Mouse (Mus musculus): ENCODE measurements around the gene Arl6ip1. TPM values are rescaled to one million over a fixed set of nuclear protein-coding genes. Genes with fewer than 3 reads are reported as not detected.
A peak's percentile ranks its signal among the peaks of the same experiment; 100 is the strongest.

Gene Arl6ip1
- polyA plus RNA-seq, 1 experiment = 277 TPM

DNA sequence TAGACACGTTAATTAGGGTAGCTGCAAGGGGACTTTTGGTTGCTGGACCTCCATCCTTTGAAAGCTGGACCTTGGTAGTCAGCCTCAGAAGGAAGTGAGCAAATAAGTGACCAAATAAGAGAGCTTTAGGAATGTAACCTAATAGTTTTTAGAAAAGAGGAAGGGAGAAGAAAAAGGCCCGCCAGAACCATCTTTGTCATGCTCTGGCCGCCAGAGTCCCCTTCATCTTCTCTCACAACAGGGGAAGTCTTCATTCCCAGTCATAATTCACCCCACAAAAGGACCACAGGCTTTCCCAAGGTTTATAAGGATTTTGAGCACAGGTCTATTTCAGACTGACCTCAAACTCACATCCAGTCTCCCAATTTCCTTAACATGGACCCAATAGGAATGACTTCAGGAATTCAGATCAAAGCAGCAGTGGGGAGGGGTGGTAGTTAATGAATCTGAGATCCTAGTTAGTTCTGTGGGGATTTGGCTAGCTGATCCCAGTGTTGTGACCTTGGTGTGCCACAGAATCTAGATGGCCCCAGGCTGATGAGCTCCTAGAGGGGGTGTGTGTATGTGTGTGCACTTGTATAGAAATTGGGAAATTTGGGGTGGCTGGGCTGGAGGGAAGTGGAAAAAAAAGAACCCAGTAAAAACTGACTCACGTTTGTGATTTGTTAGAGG lies 11.8 kb downstream of the Arl6ip1 start:
- no peak overlapping the region for H3K4me3 ChIP-seq (ENCODE audit: insufficient read depth, low read length)
- TF ChIP-seq POLR2A (IDR thresholded peaks at IDR 0.05; ENCODE audit: borderline replicate concordance, low read depth, low read length) (no peak), CTCF (IDR thresholded peaks at IDR 0.05; ENCODE audit: low read depth, low read length) (no peak)
- peaks cover 35% of the 10 kb centered on the region for H3K4me1 ChIP-seq (ENCODE audit: control insufficient read depth, insufficient read depth, low read length)
- H3K27ac ChIP-seq (ENCODE audit: insufficient read depth, low read depth, low read length) = peak overlapping the region; percentile 50

DNA sequence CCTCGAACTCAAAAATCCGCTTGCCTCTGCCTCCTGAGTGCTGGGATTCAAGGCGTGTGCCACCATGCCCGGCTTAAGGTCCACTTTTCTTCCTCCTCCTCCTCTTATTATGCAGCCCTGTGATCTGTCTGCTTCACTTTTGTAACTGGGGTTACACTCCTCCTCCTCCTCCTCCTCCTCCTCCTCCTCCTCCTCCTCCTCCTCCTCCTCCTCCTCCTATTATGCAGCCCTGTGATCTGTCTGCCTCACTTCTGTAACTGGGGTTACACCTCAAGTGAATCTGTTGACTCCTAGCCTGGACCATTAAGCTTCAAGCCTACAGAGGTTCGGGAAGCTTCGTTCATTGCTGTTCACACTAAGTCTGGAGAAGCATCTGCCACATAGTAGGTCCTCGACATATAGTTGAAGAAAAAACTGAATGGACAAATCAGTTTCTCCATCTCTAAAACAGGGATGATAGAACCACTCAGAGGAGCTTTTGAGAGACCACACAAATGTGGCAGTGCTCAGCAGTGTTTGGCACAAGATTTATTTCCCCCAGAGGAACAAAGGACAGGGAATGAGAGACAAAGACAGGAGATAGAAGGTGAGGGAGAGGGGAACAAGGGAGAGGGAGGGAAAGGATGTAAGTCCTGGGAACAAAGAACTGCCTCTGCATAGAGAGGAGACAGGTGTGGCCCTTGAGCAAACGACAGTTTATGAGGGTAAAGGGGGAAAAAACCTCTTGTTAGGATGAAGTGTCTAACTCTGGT lies 12.5 kb downstream of the Arl6ip1 start:
- H3K4me3 ChIP-seq (ENCODE audit: insufficient read depth, low read length) = peak overlapping the region; percentile 63; the same call in 1 of the 2 replicates

DNA sequence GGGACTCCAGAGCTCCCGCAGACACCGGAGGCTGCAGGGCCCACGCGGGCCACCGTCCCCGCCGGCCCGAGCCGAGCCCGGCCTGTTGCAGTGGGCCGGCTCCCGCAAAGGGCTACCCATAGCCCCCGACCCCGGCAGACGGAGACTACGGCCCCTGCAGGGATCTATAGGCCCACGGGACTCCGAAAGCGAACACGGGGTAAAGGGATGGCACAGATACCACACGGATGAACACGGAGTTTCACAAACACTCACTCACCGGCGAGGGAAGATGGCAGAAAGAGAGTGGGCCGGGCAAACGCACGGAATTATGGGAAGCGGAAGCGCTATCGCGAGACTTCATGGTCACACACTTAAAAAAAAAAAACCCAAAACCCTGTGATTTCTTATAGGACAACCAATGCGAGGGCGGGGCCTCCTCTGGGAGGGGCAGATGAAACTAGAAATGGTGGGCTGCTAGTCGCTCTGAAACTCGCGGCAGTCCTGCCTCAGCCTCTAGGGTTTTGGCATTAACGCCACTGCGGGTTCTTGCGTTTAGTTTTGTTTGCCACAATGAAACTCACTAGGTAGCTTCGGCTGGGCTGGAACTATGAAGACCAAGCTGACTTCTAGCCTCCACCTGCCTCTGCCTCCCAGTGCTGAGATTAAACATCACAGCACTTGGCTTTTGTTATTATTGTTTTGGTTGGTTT lies 13.4 kb downstream of the Arl6ip1 start, which contains the start of gene Rps15a:
Gene Rps15a, minus strand, starts transcription at position 312 of the 692 bp plus-strand sequence.
- peak within 1 kb of the TSS; percentile 83 for H3K4me3 ChIP-seq (ENCODE audit: insufficient read depth, low read length)
- H3K4me1 ChIP-seq (ENCODE audit: control insufficient read depth, insufficient read depth, low read length) = peaks cover 47% of the 10 kb centered on the region
- H3K27ac ChIP-seq (ENCODE audit: insufficient read depth, low read depth, low read length) = peak within 1 kb of the TSS; percentile 78
- TF ChIP-seq POLR2A (IDR thresholded peaks at IDR 0.05; ENCODE audit: borderline replicate concordance, low read depth, low read length) (0 out of 2 replicates have a peak, but pooled peaks have one; percentile 65), CTCF (IDR thresholded peaks at IDR 0.05; ENCODE audit: low read depth, low read length) (no peak)

More for the DNA sequence above, 12.5 kb downstream of the Arl6ip1 start:
- Histone ChIP-seq H3K4me1 (ENCODE audit: control insufficient read depth, insufficient read depth, low read length) (peaks cover 40% of the 10 kb centered on the region), H3K27ac (ENCODE audit: insufficient read depth, low read depth, low read length) (peak overlapping the region; percentile 50)
- TF ChIP-seq CTCF (IDR thresholded peaks at IDR 0.05; ENCODE audit: low read depth, low read length) = no peak
- no peak for TF ChIP-seq POLR2A (IDR thresholded peaks at IDR 0.05; ENCODE audit: borderline replicate concordance, low read depth, low read length)

DNA sequence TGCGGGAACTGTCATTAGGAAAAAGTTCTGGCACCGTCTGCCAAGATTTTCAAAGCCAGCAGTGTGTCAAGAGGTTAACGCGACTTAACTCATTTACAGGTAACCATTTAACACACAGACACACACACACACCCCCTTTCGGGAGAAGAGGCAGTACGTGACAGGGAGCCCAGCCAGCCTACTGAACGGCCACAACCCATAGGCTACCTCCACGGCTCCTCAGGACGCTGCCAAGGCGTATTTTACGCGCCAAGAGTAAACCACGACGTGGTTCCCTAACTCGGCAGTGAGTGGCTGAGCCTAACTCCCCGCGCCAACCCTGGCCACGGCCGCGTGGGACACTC lies 14.0 kb downstream of the Arl6ip1 start:
- TF ChIP-seq POLR2A (IDR thresholded peaks at IDR 0.05; ENCODE audit: borderline replicate concordance, low read depth, low read length) (no peak), CTCF (IDR thresholded peaks at IDR 0.05; ENCODE audit: low read depth, low read length) (no peak)
- Histone ChIP-seq H3K27ac (ENCODE audit: insufficient read depth, low read depth, low read length) (peak overlapping the region; percentile 78), H3K4me1 (ENCODE audit: control insufficient read depth, insufficient read depth, low read length) (peaks cover 51% of the 10 kb centered on the region)

DNA sequence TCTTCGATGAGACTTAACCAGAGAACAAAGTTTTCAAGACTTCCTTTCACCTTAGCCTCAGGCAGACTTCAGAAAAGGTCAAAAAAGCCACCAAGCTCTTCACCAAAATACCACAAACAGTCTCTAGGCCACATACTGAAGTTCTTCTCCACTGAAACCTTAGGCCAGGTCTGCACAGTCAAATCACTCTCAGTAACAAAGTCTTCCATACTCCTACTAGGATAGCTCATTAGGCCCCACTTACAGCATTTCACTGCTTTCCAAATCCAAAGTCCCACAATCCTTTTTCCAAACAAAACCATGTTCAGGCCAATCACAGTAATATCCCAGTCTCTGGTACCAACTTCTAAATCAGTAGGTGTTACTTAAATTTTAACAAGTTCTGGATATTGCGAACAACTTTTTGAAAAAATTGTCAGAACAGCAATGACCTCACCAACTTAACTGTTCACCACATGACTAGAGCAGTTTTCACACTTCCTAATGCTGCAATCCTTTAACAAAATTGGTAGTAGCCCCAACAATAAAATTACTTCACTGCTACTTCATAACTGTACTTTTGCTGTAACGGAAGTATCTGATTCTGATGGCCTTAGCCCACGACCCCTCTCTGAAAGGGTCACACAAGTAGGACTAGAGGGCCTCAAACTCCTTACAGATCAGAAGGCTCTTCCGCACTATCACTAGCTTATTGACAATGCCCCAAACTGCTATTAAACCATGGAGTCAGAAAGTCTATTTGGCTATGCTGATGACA lies 15.7 kb downstream of the Arl6ip1 start:
- no peak overlapping the region for H3K27ac ChIP-seq (ENCODE audit: insufficient read depth, low read depth, low read length)
- H3K4me3 ChIP-seq (ENCODE audit: insufficient read depth, low read length) = peak overlapping the region; percentile 83

More for the DNA sequence above, 14.0 kb downstream of the Arl6ip1 start:
- H3K4me3 ChIP-seq (ENCODE audit: insufficient read depth, low read length) = peak overlapping the region; percentile 83

DNA sequence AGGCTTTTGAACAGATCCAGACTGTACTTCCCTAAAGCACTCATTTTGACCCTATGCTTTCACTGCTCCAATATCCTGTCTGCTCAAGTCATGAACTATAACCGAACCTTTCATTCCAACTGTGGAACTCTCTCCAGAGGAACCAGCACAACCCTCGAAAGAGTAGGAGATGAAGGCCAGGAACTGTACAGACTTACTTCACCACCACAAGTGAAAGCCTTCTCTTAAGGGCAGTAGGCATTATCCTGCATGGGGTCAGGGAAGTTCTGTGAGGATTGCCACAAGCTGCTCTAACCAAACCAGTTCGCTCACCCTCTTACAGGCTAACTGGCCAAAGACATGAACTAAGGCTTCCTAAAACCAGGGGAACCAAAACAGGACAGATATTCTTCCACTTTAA lies 18.3 kb downstream of the Arl6ip1 start:
- TF ChIP-seq POLR2A (IDR thresholded peaks at IDR 0.05; ENCODE audit: borderline replicate concordance, low read depth, low read length) (no peak), CTCF (IDR thresholded peaks at IDR 0.05; ENCODE audit: low read depth, low read length) (no peak)
- H3K4me3 ChIP-seq (ENCODE audit: insufficient read depth, low read length) = peak overlapping the region; percentile 22
- H3K27ac ChIP-seq (ENCODE audit: insufficient read depth, low read depth, low read length) = no peak overlapping the region
- H3K4me1 ChIP-seq (ENCODE audit: control insufficient read depth, insufficient read depth, low read length) = peaks cover 44% of the 10 kb centered on the region

More for the DNA sequence above, 15.7 kb downstream of the Arl6ip1 start:
- no peak for TF ChIP-seq CTCF (IDR thresholded peaks at IDR 0.05; ENCODE audit: low read depth, low read length)
- no peak for TF ChIP-seq POLR2A (IDR thresholded peaks at IDR 0.05; ENCODE audit: borderline replicate concordance, low read depth, low read length)
- H3K4me1 ChIP-seq (ENCODE audit: control insufficient read depth, insufficient read depth, low read length) = peaks cover 42% of the 10 kb centered on the region

DNA sequence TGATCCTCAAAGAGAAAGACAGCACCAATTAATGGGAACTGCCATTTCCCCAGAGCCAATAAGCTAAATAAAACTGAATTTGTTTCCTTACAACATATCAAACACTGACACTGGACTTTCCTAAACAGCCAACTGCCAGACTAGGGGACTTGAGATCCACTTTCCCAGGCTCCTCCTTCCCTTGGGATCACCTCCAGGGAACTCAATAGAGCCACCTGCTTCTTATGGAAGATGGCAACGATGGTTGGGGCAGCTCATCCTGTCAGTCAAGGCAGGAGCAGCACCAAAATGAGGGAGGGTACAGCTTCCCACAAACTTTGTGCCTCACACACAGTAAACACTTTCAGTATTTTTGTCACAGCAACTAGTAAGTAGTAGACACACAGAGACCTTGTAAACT lies 21.8 kb downstream of the Arl6ip1 start:
- Histone ChIP-seq H3K27ac (ENCODE audit: insufficient read depth, low read depth, low read length) (no peak overlapping the region), H3K4me3 (ENCODE audit: insufficient read depth, low read length) (no peak overlapping the region), H3K4me1 (ENCODE audit: control insufficient read depth, insufficient read depth, low read length) (peaks cover 54% of the 10 kb centered on the region)
- TF ChIP-seq CTCF (IDR thresholded peaks at IDR 0.05; ENCODE audit: low read depth, low read length) (no peak), POLR2A (IDR thresholded peaks at IDR 0.05; ENCODE audit: borderline replicate concordance, low read depth, low read length) (no peak)

DNA sequence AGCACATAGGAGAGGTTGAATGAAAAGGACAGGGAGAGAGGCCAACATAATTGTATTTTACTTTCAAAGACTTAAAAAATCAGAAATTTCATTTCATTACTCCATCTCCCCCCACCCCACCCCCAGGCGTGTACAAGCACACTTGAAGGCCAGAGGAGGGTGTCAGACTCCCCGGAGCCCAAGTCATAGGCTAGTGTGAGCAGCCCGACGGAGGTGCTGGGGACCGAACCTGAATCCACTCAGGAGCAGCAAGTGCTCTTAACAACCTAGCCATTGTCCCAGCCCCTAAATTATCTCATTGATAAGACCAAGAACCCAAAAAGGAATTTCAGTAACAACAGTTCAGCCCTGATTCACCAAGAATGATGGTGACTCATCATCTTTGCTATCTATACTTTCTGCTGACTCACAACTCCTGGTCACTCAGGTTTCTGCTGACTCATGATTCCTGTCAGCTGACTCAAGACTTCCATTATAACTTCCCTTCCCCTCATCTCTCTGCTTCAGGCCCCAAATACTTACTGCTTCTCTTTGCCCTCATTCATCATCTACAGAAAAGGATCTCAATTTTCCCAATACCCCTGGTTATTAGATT lies 24.9 kb downstream of the Arl6ip1 start:
- peak overlapping the region; percentile 37 for H3K27ac ChIP-seq (ENCODE audit: insufficient read depth, low read depth, low read length)
- no peak overlapping the region for H3K4me3 ChIP-seq (ENCODE audit: insufficient read depth, low read length)
- peaks cover 37% of the 10 kb centered on the region for H3K4me1 ChIP-seq (ENCODE audit: control insufficient read depth, insufficient read depth, low read length)
- TF ChIP-seq POLR2A (IDR thresholded peaks at IDR 0.05; ENCODE audit: borderline replicate concordance, low read depth, low read length) = no peak
- TF ChIP-seq CTCF (IDR thresholded peaks at IDR 0.05; ENCODE audit: low read depth, low read length) = no peak

Data from bone marrow macrophage, adult 2 months (primary cell).